8 mouse cellular contexts compared by ENCODE assay signal in genomic region chr11:102138447-102138740, GRCm38 (mm10). TPM values are rescaled to one million over a fixed set of nuclear protein-coding genes. Genes with fewer than 3 reads are reported as not detected.
DNase-seq lines count a peak whose midpoint lies in the region; ATAC-seq and TF ChIP-seq lines count a peak whose summit lies in the region.

No protein-coding gene starts in this region.

- peak; percentile 69 for ATAC-seq in embryonic facial prominence, embryonic 14.5 days (ENCODE audit: low read depth)
- no peak for ATAC-seq in heart, embryonic 12.5 days (ENCODE audit: insufficient number of reproducible peaks, low FRiP score)
- no peak for ATAC-seq in kidney, postnatal 0 days (replicated peaks; ENCODE audit: low FRiP score, low read depth)
- no peak for ATAC-seq in liver, postnatal 0 days
- ATAC-seq in neural tube, embryonic 13.5 days (ENCODE audit: low read depth): peak; percentile 72

- H3K4me2 ChIP-seq in embryonic facial prominence, embryonic 14.5 days (ENCODE audit: low read depth, low read length): peak overlapping the region; percentile 61
- peak overlapping the region; percentile 62 for H3K4me2 ChIP-seq in heart, embryonic 12.5 days
- peak overlapping the region; percentile 47 for H3K4me2 ChIP-seq in kidney, postnatal 0 days (ENCODE audit: low read length)
- H3K4me2 ChIP-seq in liver, postnatal 0 days (ENCODE audit: low read depth, low read length): peak overlapping the region; percentile 57
- H3K4me2 ChIP-seq in neural tube, embryonic 13.5 days: peak overlapping the region; percentile 55

- no peak for TF ChIP-seq EP300 in liver, postnatal 0 days (IDR thresholded peaks at IDR 0.05; ENCODE audit: low read depth)

- H3K27me3 ChIP-seq in C2C12 (ENCODE audit: control insufficient read depth, insufficient read depth, insufficient read length): peaks cover 9% of the 10 kb centered on the region
- peaks cover 4% of the 10 kb centered on the region for H3K27me3 ChIP-seq in embryonic facial prominence, embryonic 14.5 days (replicated peaks; ENCODE audit: control insufficient read depth, insufficient read depth, low read length)
- peaks cover 26% of the 10 kb centered on the region for H3K27me3 ChIP-seq in heart, embryonic 12.5 days (replicated peaks)
- no peaks in the 10 kb centered on the region for H3K27me3 ChIP-seq in kidney, postnatal 0 days (ENCODE audit: insufficient read depth, low read length)
- H3K27me3 ChIP-seq in liver, postnatal 0 days (ENCODE audit: insufficient read depth, low read length): peaks cover 15% of the 10 kb centered on the region; the same call in 1 of the 2 replicates
- H3K27me3 ChIP-seq in neural tube, embryonic 13.5 days: peaks cover 27% of the 10 kb centered on the region

- H3K9ac ChIP-seq in embryonic facial prominence, embryonic 14.5 days (ENCODE audit: low read depth, low read length): peak overlapping the region; percentile 51
- H3K9ac ChIP-seq in heart, embryonic 12.5 days: no peak overlapping the region
- no peak overlapping the region for H3K9ac ChIP-seq in kidney, postnatal 0 days (ENCODE audit: low read depth, low read length)
- peak overlapping the region; percentile 13; the same call in 1 of the 2 replicates for H3K9ac ChIP-seq in liver, postnatal 0 days (replicated peaks)
- peak overlapping the region; percentile 41; the same call in 1 of the 2 replicates for H3K9ac ChIP-seq in neural tube, embryonic 13.5 days

- WGBS in embryonic facial prominence, embryonic 14.5 days: under 1% methylated on average over 18 of the region's 18 CpGs
- under 1% methylated on average over 18 of the region's 18 CpGs for WGBS in heart, embryonic 12.5 days
- under 1% methylated on average over 18 of the region's 18 CpGs for WGBS in kidney, postnatal 0 days
- WGBS in liver, postnatal 0 days (ENCODE audit: insufficient replicate concordance): 0% methylated on average over 18 of the region's 18 CpGs
- WGBS in neural tube, embryonic 13.5 days: under 1% methylated on average over 18 of the region's 18 CpGs

- no peaks in the 10 kb centered on the region for H3K9me3 ChIP-seq in embryonic facial prominence, embryonic 14.5 days (ENCODE audit: control insufficient read depth, low read length)
- no peaks in the 10 kb centered on the region for H3K9me3 ChIP-seq in heart, embryonic 12.5 days (replicated peaks)
- H3K9me3 ChIP-seq in kidney, postnatal 0 days (replicated peaks; ENCODE audit: low read length): no peaks in the 10 kb centered on the region
- no peaks in the 10 kb centered on the region for H3K9me3 ChIP-seq in liver, postnatal 0 days (ENCODE audit: low read length)
- H3K9me3 ChIP-seq in neural tube, embryonic 13.5 days: no peaks in the 10 kb centered on the region

- peak; percentile 80 for TF ChIP-seq CTCF in C2C12 (IDR thresholded peaks at IDR 0.05; ENCODE audit: control insufficient read depth, insufficient read depth, insufficient read length)
- TF ChIP-seq CTCF in kidney, postnatal 0 days (IDR thresholded peaks at IDR 0.05; ENCODE audit: low read depth): peak; percentile 94
- TF ChIP-seq CTCF in liver, postnatal 0 days (IDR thresholded peaks at IDR 0.05; ENCODE audit: low read depth): peak; percentile 96

- H3K79me2 ChIP-seq in C2C12 (ENCODE audit: control insufficient read depth, insufficient read depth): no peaks in the 10 kb centered on the region

- no peak overlapping the region for H3ac ChIP-seq in C2C12 (ENCODE audit: control insufficient read depth, insufficient read length, low read depth)

- H3K4me1 ChIP-seq in embryonic facial prominence, embryonic 14.5 days (ENCODE audit: control insufficient read depth, insufficient read depth, low read length): peaks cover 4% of the 10 kb centered on the region; the same call in 1 of the 2 replicates
- H3K4me1 ChIP-seq in heart, embryonic 12.5 days (replicated peaks): peaks cover 3% of the 10 kb centered on the region; the same call in 1 of the 2 replicates
- no peaks in the 10 kb centered on the region for H3K4me1 ChIP-seq in kidney, postnatal 0 days (replicated peaks; ENCODE audit: insufficient read depth, low read length)
- H3K4me1 ChIP-seq in liver, postnatal 0 days (ENCODE audit: insufficient read depth): peaks cover 3% of the 10 kb centered on the region
- H3K4me1 ChIP-seq in neural tube, embryonic 13.5 days (replicated peaks): peaks cover 16% of the 10 kb centered on the region

- DNase-seq in adrenal gland, postnatal 10 days: peak; percentile 79
- DNase-seq in embryonic facial prominence, embryonic 14.5 days (ENCODE audit: low spot score): peak; percentile 86
- peak; percentile 88 for DNase-seq in kidney, postnatal 0 days (ENCODE audit: low spot score)
- peak; percentile 71 for DNase-seq in liver, postnatal 0 days
- peak; percentile 69 for DNase-seq in testis, postnatal 14 days (ENCODE audit: low spot score)

- no peaks in the 10 kb centered on the region for H3K79me3 ChIP-seq in C2C12 (ENCODE audit: low read depth)

- H3K36me3 ChIP-seq in C2C12 (ENCODE audit: control insufficient read depth, insufficient read depth): no peaks in the 10 kb centered on the region
- no peaks in the 10 kb centered on the region for H3K36me3 ChIP-seq in embryonic facial prominence, embryonic 14.5 days (ENCODE audit: control insufficient read depth, insufficient read depth, low read length)
- H3K36me3 ChIP-seq in heart, embryonic 12.5 days: no peaks in the 10 kb centered on the region
- H3K36me3 ChIP-seq in kidney, postnatal 0 days (ENCODE audit: insufficient read depth, low read length): no peaks in the 10 kb centered on the region
- no peaks in the 10 kb centered on the region for H3K36me3 ChIP-seq in liver, postnatal 0 days (replicated peaks; ENCODE audit: insufficient read depth, low read length)
- H3K36me3 ChIP-seq in neural tube, embryonic 13.5 days: no peaks in the 10 kb centered on the region

- H3K4me3 ChIP-seq in C2C12 (ENCODE audit: insufficient read depth, poor library complexity, severe bottlenecking): no peak overlapping the region
- H3K4me3 ChIP-seq in embryonic facial prominence, embryonic 14.5 days (ENCODE audit: low read depth, low read length): peak overlapping the region; percentile 29
- peak overlapping the region; percentile 25 for H3K4me3 ChIP-seq in heart, embryonic 12.5 days
- no peak overlapping the region for H3K4me3 ChIP-seq in kidney, postnatal 0 days (replicated peaks; ENCODE audit: low read depth, low read length)
- no peak overlapping the region for H3K4me3 ChIP-seq in liver, postnatal 0 days (ENCODE audit: low read depth, low read length)
- peak overlapping the region; percentile 23 for H3K4me3 ChIP-seq in neural tube, embryonic 13.5 days

- H3K27ac ChIP-seq in embryonic facial prominence, embryonic 14.5 days (replicated peaks; ENCODE audit: low read depth, low read length): no peak overlapping the region
- H3K27ac ChIP-seq in heart, embryonic 12.5 days (ENCODE audit: poor library complexity, severe bottlenecking): no peak overlapping the region
- no peak overlapping the region for H3K27ac ChIP-seq in kidney, postnatal 0 days
- no peak overlapping the region for H3K27ac ChIP-seq in liver, postnatal 0 days (ENCODE audit: low read depth)
- no peak overlapping the region for H3K27ac ChIP-seq in neural tube, embryonic 13.5 days (replicated peaks)

RNA-seq across cellular contexts. Expression of gene Nags, which starts 6.9 kb away (rescaled TPM):
- not detected for polyA plus RNA-seq in C2C12 (2012; fragmentation: generic; extraction: Trizol)
- total RNA-seq in adrenal gland, postnatal 10 days (2021): 1 to 10 TPM; 2.4 to 6.6 TPM
- polyA plus RNA-seq in embryonic facial prominence, embryonic 14.5 days (2014; fragmentation: Nextera tagmentation; extraction: Ambion mirVana): 0.28 and 0.49 TPM in 2 replicates
- polyA plus RNA-seq in heart, embryonic 12.5 days (2016; fragmentation: Nextera tagmentation; extraction: Ambion mirVana): 0.11 TPM in 1 of 2 replicates, not detected in the other
- not detected in 2 replicates for polyA plus RNA-seq in kidney, postnatal 0 days (2015; fragmentation: Nextera tagmentation; extraction: Ambion mirVana)
- 18.5 and 25.1 TPM in 2 replicates for polyA plus RNA-seq in liver, postnatal 0 days (2015; fragmentation: Nextera tagmentation; extraction: Ambion mirVana)
- not detected in 2 replicates for polyA plus RNA-seq in neural tube, embryonic 13.5 days (2015; fragmentation: Nextera tagmentation; extraction: Ambion mirVana)

RNA-seq across cellular contexts. Expression of gene Tmem101, which starts 17.8 kb away (rescaled TPM):
- 25.1 TPM for polyA plus RNA-seq in C2C12 (2012; fragmentation: generic; extraction: Trizol)
- 10 to 100 TPM; 13.9 to 14.8 TPM for total RNA-seq in adrenal gland, postnatal 10 days (2021)
- polyA plus RNA-seq in embryonic facial prominence, embryonic 14.5 days (2014; fragmentation: Nextera tagmentation; extraction: Ambion mirVana): 30.0 and 31.1 TPM in 2 replicates
- polyA plus RNA-seq in heart, embryonic 12.5 days (2016; fragmentation: Nextera tagmentation; extraction: Ambion mirVana): 36.8 and 37.6 TPM in 2 replicates
- polyA plus RNA-seq in kidney, postnatal 0 days (2015; fragmentation: Nextera tagmentation; extraction: Ambion mirVana): 25.0 and 28.6 TPM in 2 replicates
- 5.8 and 6.4 TPM in 2 replicates for polyA plus RNA-seq in liver, postnatal 0 days (2015; fragmentation: Nextera tagmentation; extraction: Ambion mirVana)
- 32.4 and 40.4 TPM in 2 replicates for polyA plus RNA-seq in neural tube, embryonic 13.5 days (2015; fragmentation: Nextera tagmentation; extraction: Ambion mirVana)

RNA-seq across cellular contexts. Expression of gene Pyy, which starts 30.8 kb away (rescaled TPM):
- polyA plus RNA-seq in C2C12 (2012; fragmentation: generic; extraction: Trizol): not detected
- total RNA-seq in adrenal gland, postnatal 10 days (2021): not detected
- 0.58 and 0.90 TPM in 2 replicates for polyA plus RNA-seq in embryonic facial prominence, embryonic 14.5 days (2014; fragmentation: Nextera tagmentation; extraction: Ambion mirVana)
- polyA plus RNA-seq in heart, embryonic 12.5 days (2016; fragmentation: Nextera tagmentation; extraction: Ambion mirVana): not detected in 2 replicates
- not detected in 2 replicates for polyA plus RNA-seq in kidney, postnatal 0 days (2015; fragmentation: Nextera tagmentation; extraction: Ambion mirVana)
- 1.8 TPM in 1 of 2 replicates, not detected in the other for polyA plus RNA-seq in liver, postnatal 0 days (2015; fragmentation: Nextera tagmentation; extraction: Ambion mirVana)
- polyA plus RNA-seq in neural tube, embryonic 13.5 days (2015; fragmentation: Nextera tagmentation; extraction: Ambion mirVana): not detected in 2 replicates

RNA-seq across cellular contexts. Expression of gene Ppy, which starts 37.3 kb away (rescaled TPM):
- not detected for polyA plus RNA-seq in C2C12 (2012; fragmentation: generic; extraction: Trizol)
- total RNA-seq in adrenal gland, postnatal 10 days (2021): not detected
- not detected in 2 replicates for polyA plus RNA-seq in embryonic facial prominence, embryonic 14.5 days (2014; fragmentation: Nextera tagmentation; extraction: Ambion mirVana)
- polyA plus RNA-seq in heart, embryonic 12.5 days (2016; fragmentation: Nextera tagmentation; extraction: Ambion mirVana): not detected in 2 replicates
- polyA plus RNA-seq in kidney, postnatal 0 days (2015; fragmentation: Nextera tagmentation; extraction: Ambion mirVana): not detected in 2 replicates
- polyA plus RNA-seq in liver, postnatal 0 days (2015; fragmentation: Nextera tagmentation; extraction: Ambion mirVana): 0.72 TPM in 1 of 2 replicates, not detected in the other
- polyA plus RNA-seq in neural tube, embryonic 13.5 days (2015; fragmentation: Nextera tagmentation; extraction: Ambion mirVana): not detected in 2 replicates

RNA-seq across cellular contexts. Expression of gene Lsm12, which starts 46.7 kb away (rescaled TPM):
- 43.0 TPM for polyA plus RNA-seq in C2C12 (2012; fragmentation: generic; extraction: Trizol)
- 10 to 100 TPM; 77.5 to 80.8 TPM for total RNA-seq in adrenal gland, postnatal 10 days (2021)
- 92.9 and 98.4 TPM in 2 replicates for polyA plus RNA-seq in embryonic facial prominence, embryonic 14.5 days (2014; fragmentation: Nextera tagmentation; extraction: Ambion mirVana)
- polyA plus RNA-seq in heart, embryonic 12.5 days (2016; fragmentation: Nextera tagmentation; extraction: Ambion mirVana): 90.9 and 94.3 TPM in 2 replicates
- polyA plus RNA-seq in kidney, postnatal 0 days (2015; fragmentation: Nextera tagmentation; extraction: Ambion mirVana): 111 and 123 TPM in 2 replicates
- 52.2 and 55.0 TPM in 2 replicates for polyA plus RNA-seq in liver, postnatal 0 days (2015; fragmentation: Nextera tagmentation; extraction: Ambion mirVana)
- 112 and 116 TPM in 2 replicates for polyA plus RNA-seq in neural tube, embryonic 13.5 days (2015; fragmentation: Nextera tagmentation; extraction: Ambion mirVana)

Comparison
In these comparisons a context has a peak if more than half of its experiments do, and no peak if none do; other contexts are left out.
1. H3K4me3 ChIP-seq: peak in embryonic facial prominence, embryonic 14.5 days (single experiment), heart, embryonic 12.5 days (single experiment) and neural tube, embryonic 13.5 days (single experiment); none in C2C12 (single experiment), kidney, postnatal 0 days (single experiment) and liver, postnatal 0 days (single experiment).
2. ATAC-seq: peak in embryonic facial prominence, embryonic 14.5 days (single experiment) and neural tube, embryonic 13.5 days (single experiment); none in heart, embryonic 12.5 days (single experiment), kidney, postnatal 0 days (single experiment) and liver, postnatal 0 days (single experiment).
3. H3K9ac ChIP-seq: peak in embryonic facial prominence, embryonic 14.5 days (single experiment), liver, postnatal 0 days (single experiment) and neural tube, embryonic 13.5 days (single experiment); none in heart, embryonic 12.5 days (single experiment) and kidney, postnatal 0 days (single experiment).
4. RNA of gene Nags, which starts 6.9 kb away (polyA plus RNA-seq): 18.5 to 25.1 TPM in liver, postnatal 0 days; 0.28 to 0.49 TPM in embryonic facial prominence, embryonic 14.5 days, 0.11 TPM in heart, embryonic 12.5 days, not detected in kidney, postnatal 0 days, not detected in C2C12 (single experiment) and not detected in neural tube, embryonic 13.5 days; every median in the first group is over 10 times any median in the second.
5. Peak in every context shown above with its lines, with median percentiles within 50 percentile points of each other: CTCF ChIP-seq, DNase-seq and H3K4me2 ChIP-seq.